Mouse (Mus musculus): Measurements from ENCODE around the gene Proser2. TPM values are rescaled to one million over a fixed set of nuclear protein-coding genes. Genes with fewer than 3 reads are reported as not detected.
"Not testable (repeated sequence)": the region's sequence is repeated elsewhere in the genome, so short reads cannot be mapped to it uniquely, and the experiment has no call there.

The Proser2 gene
- polyA plus RNA-seq, 1 experiment from 2014 or later, result 6.2 TPM

DNA sequence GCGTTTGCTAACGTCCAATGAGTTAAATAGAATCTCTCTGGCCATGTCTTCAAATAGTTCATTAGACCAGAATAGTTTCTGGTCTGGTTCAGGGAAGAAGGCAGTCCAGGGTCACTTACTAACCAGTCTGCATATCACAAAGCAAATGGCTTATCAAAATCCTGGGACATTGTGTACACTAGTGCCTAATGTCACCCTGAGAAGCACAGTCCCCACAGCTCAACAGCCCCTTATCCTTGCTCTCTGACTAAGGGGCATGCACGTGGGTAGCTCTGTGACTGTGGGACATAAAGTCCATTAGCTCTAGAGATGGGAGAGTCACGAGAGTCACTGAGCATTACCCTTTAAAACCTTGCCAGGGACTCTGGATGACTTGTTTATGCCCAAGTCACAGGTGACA lies 17.4 kb downstream of the Proser2 start:
- no peaks in the 10 kb centered on the region for H3K9me3 ChIP-seq (ENCODE audit: control insufficient read depth, low read length)
- no peak overlapping the region for H3K27ac ChIP-seq
- ATAC-seq (ENCODE audit: low FRiP score) (no peak), DNase-seq (ENCODE audit: low spot score) (no peak)
- H3K27me3 ChIP-seq (ENCODE audit: control insufficient read depth, insufficient read depth, low read length), result no peaks in the 10 kb centered on the region
- no peak overlapping the region for H3K4me2 ChIP-seq (replicated peaks)
- no peaks in the 10 kb centered on the region for H3K4me1 ChIP-seq (replicated peaks; ENCODE audit: control insufficient read depth, insufficient read depth, low read length)
- WGBS, result 82% methylated on average over 4 of the region's 4 CpGs
- H3K9ac ChIP-seq, result no peak overlapping the region
- no peak overlapping the region for H3K4me3 ChIP-seq (replicated peaks; ENCODE audit: low read length)
- no peaks in the 10 kb centered on the region for H3K36me3 ChIP-seq (replicated peaks; ENCODE audit: control insufficient read depth, insufficient read depth)

DNA sequence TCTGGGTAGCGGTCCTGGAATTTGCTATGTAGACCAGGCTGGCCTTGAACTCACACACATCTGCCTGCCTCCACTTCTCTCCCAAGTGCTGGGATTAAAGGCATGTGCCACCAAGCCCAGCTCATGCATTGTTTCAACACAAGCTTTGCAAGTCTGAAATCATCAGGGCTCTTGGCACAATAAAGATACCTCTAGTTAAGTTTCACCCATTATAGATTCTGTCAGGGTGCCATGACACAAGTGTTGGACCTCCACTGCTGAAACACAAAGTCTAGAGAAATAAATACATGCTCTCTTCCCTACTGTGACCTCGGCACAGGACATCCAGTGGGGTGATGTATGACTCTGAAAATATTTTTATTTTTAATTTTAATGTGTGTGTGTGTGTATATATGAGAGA lies 24.6 kb downstream of the Proser2 start:
- H3K27ac ChIP-seq, result no peak overlapping the region
- H3K9me3 ChIP-seq (ENCODE audit: control insufficient read depth, low read length), result no peaks in the 10 kb centered on the region
- 90% methylated on average over 2 of the region's 2 CpGs for WGBS
- DNase-seq (ENCODE audit: low spot score), result no peak
- no peak overlapping the region for H3K4me3 ChIP-seq (replicated peaks; ENCODE audit: low read length)
- H3K9ac ChIP-seq, result no peak overlapping the region
- no peaks in the 10 kb centered on the region for H3K36me3 ChIP-seq (replicated peaks; ENCODE audit: control insufficient read depth, insufficient read depth)
- H3K27me3 ChIP-seq (ENCODE audit: control insufficient read depth, insufficient read depth, low read length), result peaks cover 11% of the 10 kb centered on the region
- ATAC-seq (ENCODE audit: low FRiP score), result no peak
- H3K4me2 ChIP-seq (replicated peaks), result no peak overlapping the region
- H3K4me1 ChIP-seq (replicated peaks; ENCODE audit: control insufficient read depth, insufficient read depth, low read length), result no peaks in the 10 kb centered on the region

DNA sequence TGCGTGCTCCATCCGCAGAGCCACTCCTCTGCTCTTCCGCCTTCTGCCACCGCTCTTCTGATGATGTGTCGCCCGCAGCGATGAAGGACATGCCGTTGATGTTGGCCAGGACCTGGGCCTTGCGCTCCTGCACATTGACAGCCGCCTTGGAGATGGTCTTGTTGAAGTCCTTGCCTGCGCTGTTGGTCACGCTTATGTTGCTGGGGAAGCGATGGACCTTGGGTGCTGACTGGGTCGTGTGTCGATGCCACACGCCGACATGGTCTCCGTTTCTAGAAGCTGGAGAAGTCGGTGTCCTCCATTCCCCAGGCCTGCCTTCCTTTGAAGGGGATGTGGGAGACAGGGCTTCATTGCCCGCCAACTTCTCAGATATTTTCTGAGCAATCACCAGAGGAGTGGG lies 29.3 kb downstream of the Proser2 start:
- peaks cover 23% of the 10 kb centered on the region for H3K27me3 ChIP-seq (ENCODE audit: control insufficient read depth, insufficient read depth, low read length)
- 39% methylated on average over 20 of the region's 20 CpGs for WGBS
- peak overlapping the region; percentile 98 for H3K4me2 ChIP-seq (replicated peaks)
- ATAC-seq (ENCODE audit: low FRiP score), result no peak; the same call in 1 of the 2 replicates
- no peak for DNase-seq (ENCODE audit: low spot score)
- H3K4me3 ChIP-seq (replicated peaks; ENCODE audit: low read length), result peak overlapping the region; percentile 50
- no peaks in the 10 kb centered on the region for H3K9me3 ChIP-seq (ENCODE audit: control insufficient read depth, low read length)
- H3K4me1 ChIP-seq (replicated peaks; ENCODE audit: control insufficient read depth, insufficient read depth, low read length), result peaks cover 6% of the 10 kb centered on the region; the same call in 1 of the 2 replicates
- no peak overlapping the region for H3K27ac ChIP-seq
- peak overlapping the region; percentile 71 for H3K9ac ChIP-seq
- H3K36me3 ChIP-seq (replicated peaks; ENCODE audit: control insufficient read depth, insufficient read depth), result no peaks in the 10 kb centered on the region

DNA sequence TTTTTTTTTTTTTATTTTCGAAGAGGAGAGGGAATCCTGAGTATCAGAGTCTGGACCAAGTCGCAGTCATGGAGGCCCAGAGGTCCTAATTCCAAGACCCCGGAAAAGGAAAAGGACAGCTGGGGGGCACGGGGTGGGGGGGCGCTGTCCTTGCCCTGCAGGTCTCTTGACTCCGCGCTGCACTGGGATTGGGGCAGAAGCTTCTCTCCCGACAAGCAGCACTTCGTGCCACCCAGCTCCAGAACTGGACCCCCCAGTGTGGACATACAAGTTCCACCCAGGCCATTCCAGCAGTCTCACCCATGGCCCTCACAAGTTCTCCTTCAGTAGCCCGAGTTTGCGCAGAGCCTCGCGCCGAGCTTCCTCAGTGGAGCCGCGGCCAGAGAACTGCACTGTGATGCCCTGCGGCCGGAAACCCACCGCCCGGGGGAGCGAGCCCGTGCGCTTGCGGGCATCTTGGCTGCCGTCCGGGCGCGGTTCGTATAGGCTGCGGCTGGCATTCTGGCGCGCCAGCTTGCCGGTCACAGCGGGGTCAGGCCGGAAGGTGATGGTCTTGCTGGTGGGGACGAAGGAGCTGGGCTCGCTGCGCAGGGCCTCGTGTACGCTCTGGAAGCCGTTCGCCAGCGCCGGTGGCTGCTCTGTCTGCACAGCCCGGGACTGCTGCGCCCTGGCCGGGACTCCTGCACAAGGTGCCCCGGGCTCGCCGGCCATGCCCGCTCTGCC lies 29.8 kb downstream of the Proser2 start:
- Histone ChIP-seq H3K27me3 (ENCODE audit: control insufficient read depth, insufficient read depth, low read length) (peaks cover 23% of the 10 kb centered on the region), H3K4me3 (replicated peaks; ENCODE audit: low read length) (peak overlapping the region; percentile 50), H3K4me2 (replicated peaks) (peak overlapping the region; percentile 98), H3K36me3 (replicated peaks; ENCODE audit: control insufficient read depth, insufficient read depth) (no peaks in the 10 kb centered on the region), H3K9me3 (ENCODE audit: control insufficient read depth, low read length) (no peaks in the 10 kb centered on the region), H3K4me1 (replicated peaks; ENCODE audit: control insufficient read depth, insufficient read depth, low read length) (peaks cover 6% of the 10 kb centered on the region; the same call in 1 of the 2 replicates), H3K27ac (no peak overlapping the region), H3K9ac (peak overlapping the region; percentile 71)
- ATAC-seq (ENCODE audit: low FRiP score) (peak; percentile 81), DNase-seq (ENCODE audit: low spot score) (peak; percentile 64)
- 10% methylated on average over 51 of the region's 51 CpGs for WGBS

- Histone ChIP-seq H3K4me1 (replicated peaks; ENCODE audit: control insufficient read depth, insufficient read depth, low read length) (peaks cover 6% of the 10 kb centered on the region; the same call in 1 of the 2 replicates), H3K27ac (no peak overlapping the region), H3K4me3 (replicated peaks; ENCODE audit: low read length) (no peak overlapping the region), H3K9me3 (ENCODE audit: control insufficient read depth, low read length) (no peaks in the 10 kb centered on the region), H3K9ac (no peak overlapping the region), H3K4me2 (replicated peaks) (no peak overlapping the region), H3K27me3 (ENCODE audit: control insufficient read depth, insufficient read depth, low read length) (peaks cover 23% of the 10 kb centered on the region), H3K36me3 (replicated peaks; ENCODE audit: control insufficient read depth, insufficient read depth) (no peaks in the 10 kb centered on the region)
- WGBS, result 81% methylated on average over 9 of the region's 9 CpGs
- ATAC-seq (ENCODE audit: low FRiP score) (no peak), DNase-seq (ENCODE audit: low spot score) (no peak)
These were observed 30.6 kb downstream of the Proser2 start for GRCm38 (mm10) chr2:6099443-6099842.

- Histone ChIP-seq H3K4me1 (replicated peaks; ENCODE audit: control insufficient read depth, insufficient read depth, low read length) (peaks cover 6% of the 10 kb centered on the region; the same call in 1 of the 2 replicates), H3K4me2 (replicated peaks) (no peak overlapping the region), H3K9ac (no peak overlapping the region), H3K4me3 (replicated peaks; ENCODE audit: low read length) (no peak overlapping the region), H3K27me3 (ENCODE audit: control insufficient read depth, insufficient read depth, low read length) (peaks cover 23% of the 10 kb centered on the region), H3K27ac (no peak overlapping the region), H3K9me3 (ENCODE audit: control insufficient read depth, low read length) (no peaks in the 10 kb centered on the region), H3K36me3 (replicated peaks; ENCODE audit: control insufficient read depth, insufficient read depth) (no peaks in the 10 kb centered on the region)
- ATAC-seq (ENCODE audit: low FRiP score), result no peak
- no peak for DNase-seq (ENCODE audit: low spot score)
- WGBS, result 46% methylated on average over 6 of the region's 6 CpGs
These were observed 31.1 kb downstream of the Proser2 start for GRCm38 (mm10) chr2:6098924-6099323.

- DNase-seq (ENCODE audit: low spot score) (no peak), ATAC-seq (ENCODE audit: low FRiP score) (no peak)
- H3K36me3 ChIP-seq (replicated peaks; ENCODE audit: control insufficient read depth, insufficient read depth), result no peaks in the 10 kb centered on the region
- no peak overlapping the region for H3K9ac ChIP-seq
- H3K9me3 ChIP-seq (ENCODE audit: control insufficient read depth, low read length), result no peaks in the 10 kb centered on the region
- no peak overlapping the region for H3K27ac ChIP-seq
- no peak overlapping the region for H3K4me3 ChIP-seq (replicated peaks; ENCODE audit: low read length)
- H3K4me1 ChIP-seq (replicated peaks; ENCODE audit: control insufficient read depth, insufficient read depth, low read length), result peaks cover 6% of the 10 kb centered on the region; the same call in 1 of the 2 replicates
- WGBS, result 76% methylated on average over 7 of the region's 7 CpGs
- no peak overlapping the region for H3K4me2 ChIP-seq (replicated peaks)
- peaks cover 23% of the 10 kb centered on the region for H3K27me3 ChIP-seq (ENCODE audit: control insufficient read depth, insufficient read depth, low read length)
These were observed 32.8 kb downstream of the Proser2 start for GRCm38 (mm10) chr2:6097113-6097716.

DNA sequence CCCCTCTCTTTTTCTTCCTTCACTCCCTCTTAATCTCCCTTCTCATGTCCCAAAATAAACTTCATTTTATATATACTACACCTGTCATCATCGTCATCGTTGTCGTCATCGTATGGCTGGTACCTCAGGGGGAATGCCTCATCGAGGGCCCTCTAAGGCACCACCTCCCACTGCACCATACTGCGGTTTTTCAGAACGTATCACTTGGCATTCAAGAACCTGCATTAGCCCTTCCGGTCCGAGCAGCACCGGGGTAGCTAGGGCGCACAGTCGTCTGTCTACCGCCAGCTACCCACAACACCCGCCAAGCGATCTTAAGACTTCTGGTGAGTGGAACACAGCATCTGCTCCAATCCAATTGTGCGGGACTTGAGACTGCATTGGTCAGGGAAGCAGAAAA lies 40.1 kb downstream of the Proser2 start:
- H3K36me3 ChIP-seq (replicated peaks; ENCODE audit: control insufficient read depth, insufficient read depth); H3K27me3 ChIP-seq (ENCODE audit: control insufficient read depth, insufficient read depth, low read length); H3K9me3 ChIP-seq (ENCODE audit: control insufficient read depth, low read length); ATAC-seq (ENCODE audit: low FRiP score); H3K4me1 ChIP-seq (replicated peaks; ENCODE audit: control insufficient read depth, insufficient read depth, low read length); H3K9ac ChIP-seq; H3K27ac ChIP-seq; DNase-seq (ENCODE audit: low spot score); H3K4me3 ChIP-seq (replicated peaks; ENCODE audit: low read length); H3K4me2 ChIP-seq (replicated peaks): not testable (repeated sequence)
- WGBS, result 90% methylated on average over 16 of the region's 16 CpGs

- WGBS, result 97% methylated on average over 5 of the region's 5 CpGs
- no peak for DNase-seq (ENCODE audit: low spot score)
These were observed 42.9 kb downstream of the Proser2 start for GRCm38 (mm10) chr2:6087151-6087550.

More at GRCm38 (mm10) chr2:6087151-6087550, 42.9 kb downstream of the Proser2 start:
- Histone ChIP-seq H3K4me3 (replicated peaks; ENCODE audit: low read length) (no peak overlapping the region), H3K36me3 (replicated peaks; ENCODE audit: control insufficient read depth, insufficient read depth) (no peaks in the 10 kb centered on the region), H3K27ac (no peak overlapping the region), H3K27me3 (ENCODE audit: control insufficient read depth, insufficient read depth, low read length) (no peaks in the 10 kb centered on the region), H3K4me2 (replicated peaks) (no peak overlapping the region), H3K4me1 (replicated peaks; ENCODE audit: control insufficient read depth, insufficient read depth, low read length) (no peaks in the 10 kb centered on the region), H3K9me3 (ENCODE audit: control insufficient read depth, low read length) (no peaks in the 10 kb centered on the region), H3K9ac (no peak overlapping the region)
- no peak for ATAC-seq (ENCODE audit: low FRiP score)

All from hindbrain, embryonic 14.5 days (tissue).